Mouse (Mus musculus): ENCODE data around the gene Kdm6a.

Gene Kdm6a

DNA sequence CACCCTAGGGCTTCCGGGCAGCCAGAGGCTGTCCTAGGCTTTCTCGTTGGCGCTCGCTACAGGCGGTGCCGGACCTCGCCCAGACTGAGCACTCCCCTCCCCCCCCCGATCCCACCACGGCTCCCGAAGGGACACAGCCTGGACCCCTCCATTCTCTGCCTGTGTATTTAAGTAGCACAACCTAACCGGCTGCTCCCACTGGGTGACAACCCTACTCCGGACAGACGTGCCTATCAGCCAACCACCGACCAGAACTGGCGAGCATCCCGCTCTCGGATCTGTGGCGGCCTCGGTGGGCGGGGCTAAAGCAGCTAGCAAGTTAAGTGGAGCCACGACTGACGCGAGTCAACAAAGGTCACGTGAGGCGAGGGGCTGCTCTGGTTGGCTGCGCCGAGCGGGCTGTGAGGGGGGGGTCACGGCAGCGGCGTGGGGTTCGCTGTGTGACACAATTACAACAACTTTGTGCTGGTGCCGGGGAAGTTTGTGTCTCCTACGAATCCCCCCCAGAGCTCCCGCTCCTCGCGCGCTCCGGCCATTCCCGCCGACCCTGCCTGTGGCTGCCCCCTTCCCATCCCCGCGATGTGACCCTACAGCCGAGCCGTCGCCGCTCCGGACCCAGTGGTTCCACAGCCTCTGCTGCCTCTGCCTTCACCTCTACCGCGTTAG is at the start of gene Kdm6a:
Kdm6a (plus strand) TSS at position 384 of the 666 bp plus-strand sequence.
- DNase-seq = peak; percentile 99 to 100

DNA sequence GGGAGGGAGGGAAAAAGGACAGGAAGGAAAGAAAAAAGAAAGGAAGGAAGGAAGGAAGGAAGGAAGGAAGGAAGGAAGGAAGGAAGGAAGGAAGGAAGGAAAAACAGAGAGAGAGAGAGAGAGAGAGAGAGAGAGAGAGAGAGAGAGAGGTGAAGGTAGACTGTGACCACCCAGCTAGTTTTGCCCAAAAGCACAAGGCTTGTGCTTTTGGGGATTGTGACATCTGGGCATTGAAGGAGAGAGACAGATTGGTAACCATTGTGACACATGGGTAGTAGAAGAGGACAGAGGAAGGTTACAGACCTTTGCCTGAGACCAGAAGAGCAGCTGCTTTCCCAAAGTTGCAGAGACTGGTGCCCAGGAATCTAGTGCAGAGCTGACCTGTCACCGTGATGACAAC is 16.8 kb upstream of the Kdm6a start, which contains the start of gene Dusp21:
Dusp21 (plus strand) TSS at position 301 of the 400 bp plus-strand sequence.
- DNase-seq = no peak

DNA sequence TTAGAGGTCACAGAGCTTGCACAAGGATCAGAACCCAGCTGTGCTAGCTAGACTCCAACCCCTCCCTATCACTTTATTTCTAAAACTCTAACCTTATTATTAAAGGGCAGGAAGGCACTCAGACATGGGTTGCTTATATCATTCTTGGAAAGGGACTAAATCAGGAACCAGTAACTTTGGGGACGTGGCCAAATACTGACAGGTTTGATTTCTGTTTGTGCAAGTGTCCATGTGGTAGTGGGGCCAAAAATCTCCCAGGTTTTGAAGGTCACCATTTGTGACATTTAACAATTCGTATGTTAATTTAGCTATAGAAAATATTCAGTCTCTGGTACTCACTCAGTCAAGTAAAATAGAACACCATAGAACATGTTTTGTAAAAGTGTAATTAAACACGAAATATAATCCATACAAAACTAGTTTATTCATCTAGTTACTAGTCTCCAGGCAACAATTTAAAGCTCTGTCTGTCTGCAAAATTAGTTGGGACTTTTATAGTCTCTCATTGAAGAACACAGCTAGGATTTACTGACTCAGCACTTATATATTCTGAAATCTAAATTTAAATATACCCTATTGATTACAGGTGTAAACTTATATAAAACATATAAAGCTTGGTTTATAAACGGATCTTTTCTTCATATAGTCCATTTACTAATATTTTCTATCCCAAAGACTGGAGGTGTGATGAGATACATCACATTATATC is 1.5 kb upstream of the Kdm6a start:
- DNase-seq = peak; percentile 14 to 18

DNA sequence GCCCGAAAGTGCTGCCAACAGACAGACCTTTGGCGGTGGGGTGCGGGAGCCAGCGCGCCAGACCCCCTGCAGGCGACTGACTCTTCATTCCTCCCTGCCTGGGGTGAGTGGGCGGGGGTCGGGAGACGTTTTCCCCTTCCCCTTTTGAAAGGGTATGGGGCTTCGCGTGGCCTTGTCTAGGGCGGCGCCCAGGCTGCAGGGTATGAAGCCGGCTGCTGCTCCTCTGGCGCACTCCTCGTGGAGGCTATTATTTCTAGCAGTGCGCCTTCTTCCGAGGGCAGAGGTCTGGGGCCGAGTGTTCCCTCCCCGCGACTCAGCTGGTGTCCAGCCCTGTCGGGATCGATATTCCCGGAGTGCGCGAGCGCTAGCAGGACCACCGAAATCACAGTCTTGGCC is 581 bp upstream of the Kdm6a start:
- DNase-seq = peak; percentile 73 to 83

DNA sequence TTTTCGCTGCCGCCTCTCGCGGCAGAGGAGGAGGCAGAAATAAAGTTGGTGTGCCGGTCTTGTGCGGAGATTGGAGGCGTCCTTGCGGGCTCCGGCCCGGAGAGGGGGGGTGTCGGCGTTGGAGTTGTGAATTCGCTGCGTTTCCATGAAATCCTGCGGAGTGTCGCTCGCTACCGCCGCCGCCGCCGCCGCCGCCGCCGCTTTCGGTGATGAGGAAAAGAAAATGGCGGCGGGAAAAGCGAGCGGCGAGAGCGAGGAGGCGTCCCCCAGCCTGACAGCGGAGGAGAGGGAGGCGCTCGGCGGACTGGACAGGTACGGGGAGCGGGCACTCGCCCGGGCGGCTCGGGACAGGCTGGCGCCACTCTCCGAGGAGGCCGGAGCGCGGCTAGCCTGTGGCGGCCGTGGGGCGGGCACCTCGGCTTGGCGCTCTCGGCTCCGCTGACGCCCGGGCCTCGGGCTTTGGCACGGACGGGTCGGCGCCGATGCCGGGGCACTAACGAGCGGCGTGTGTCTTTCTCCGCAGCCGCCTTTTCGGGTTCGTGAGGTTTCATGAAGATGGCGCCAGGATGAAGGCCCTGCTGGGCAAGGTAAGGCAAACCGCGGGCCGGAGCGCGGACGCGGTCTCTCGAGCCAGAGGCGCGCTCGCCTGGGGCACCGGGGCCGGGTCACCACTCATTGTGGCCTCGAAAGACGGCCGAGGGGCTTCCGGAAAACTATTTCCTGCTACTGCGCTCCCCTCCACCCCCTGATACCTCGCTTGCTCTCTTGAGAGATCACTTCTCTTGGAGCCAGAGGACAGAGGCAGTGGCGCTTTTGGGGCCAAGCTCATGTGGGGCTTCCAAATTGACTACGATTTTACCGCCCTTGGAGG is 721 bp downstream of the Kdm6a start:
- DNase-seq = peak; percentile 75 to 84

DNA sequence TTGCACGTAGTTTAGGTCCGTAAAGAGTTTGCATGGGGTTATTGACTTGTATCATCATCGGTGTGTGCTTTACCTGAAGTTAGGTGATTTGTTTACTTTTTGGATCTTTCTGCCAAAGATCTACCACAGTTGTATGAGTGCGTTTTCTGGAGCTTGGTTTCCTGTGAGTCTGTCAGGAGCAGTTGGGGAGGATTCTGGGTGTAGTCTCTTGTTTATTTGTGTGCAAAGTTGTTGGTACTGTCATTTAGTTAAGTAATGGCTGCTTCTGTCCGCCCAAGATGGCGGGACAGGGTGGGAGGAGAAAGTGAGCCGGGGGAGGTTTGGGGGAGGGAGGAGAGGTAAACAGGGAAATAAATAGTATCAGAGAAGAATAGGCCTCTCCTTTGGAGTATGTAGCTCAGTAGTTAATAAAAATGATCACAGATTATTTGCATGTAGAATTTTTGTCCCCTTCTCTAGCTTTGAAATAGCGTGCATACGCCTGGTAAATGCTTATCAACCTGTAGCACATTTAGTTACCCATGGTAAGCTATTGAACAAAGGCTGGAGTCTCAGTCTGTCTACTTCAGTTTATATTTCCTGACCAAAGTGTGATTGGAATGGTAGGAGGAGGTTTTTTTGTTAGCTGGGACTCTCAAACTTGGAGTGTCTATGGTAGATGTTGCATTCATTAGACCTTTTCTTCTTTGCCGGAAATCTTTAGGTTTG is 1.7 kb downstream of the Kdm6a start:
- DNase-seq = peak; percentile 35 to 44

DNA sequence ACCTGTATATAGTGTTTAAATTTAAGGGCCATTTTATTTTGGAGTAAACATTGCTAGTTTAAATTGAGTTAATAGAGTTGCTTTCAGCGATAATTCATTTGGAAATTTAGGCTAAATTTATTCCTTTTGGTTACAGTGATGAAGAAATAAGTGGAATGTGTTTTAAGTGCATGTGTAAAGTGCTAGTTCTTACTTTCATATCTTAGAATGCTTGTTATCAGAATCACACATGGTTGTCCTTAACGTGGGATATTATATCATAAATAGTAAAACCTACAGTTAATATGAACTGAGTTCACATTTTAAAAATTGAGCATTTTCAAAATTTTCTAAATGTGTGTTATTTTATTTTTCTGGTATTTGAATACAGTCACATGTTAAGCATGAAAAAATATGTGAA is 2.7 kb downstream of the Kdm6a start:
- no peak for DNase-seq

DNA sequence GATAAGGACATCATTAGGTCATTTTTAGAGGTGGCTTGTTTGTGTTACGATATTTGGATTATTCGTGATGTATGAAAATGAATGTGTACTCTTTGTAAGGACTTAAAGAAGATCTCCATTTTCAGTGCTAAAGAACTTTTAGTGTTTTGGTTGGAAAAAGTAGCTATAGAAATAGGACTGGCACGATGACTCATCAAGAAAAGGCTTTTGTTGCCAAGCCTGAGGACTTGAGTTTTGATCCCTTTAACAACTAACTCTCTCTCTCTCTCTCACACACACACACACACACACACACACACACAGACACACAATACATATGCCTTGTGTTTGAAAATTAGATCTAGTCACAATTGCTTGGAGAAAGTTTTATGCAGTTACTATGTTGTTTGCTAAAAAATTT is 4.6 kb downstream of the Kdm6a start:
- DNase-seq = no peak

DNA sequence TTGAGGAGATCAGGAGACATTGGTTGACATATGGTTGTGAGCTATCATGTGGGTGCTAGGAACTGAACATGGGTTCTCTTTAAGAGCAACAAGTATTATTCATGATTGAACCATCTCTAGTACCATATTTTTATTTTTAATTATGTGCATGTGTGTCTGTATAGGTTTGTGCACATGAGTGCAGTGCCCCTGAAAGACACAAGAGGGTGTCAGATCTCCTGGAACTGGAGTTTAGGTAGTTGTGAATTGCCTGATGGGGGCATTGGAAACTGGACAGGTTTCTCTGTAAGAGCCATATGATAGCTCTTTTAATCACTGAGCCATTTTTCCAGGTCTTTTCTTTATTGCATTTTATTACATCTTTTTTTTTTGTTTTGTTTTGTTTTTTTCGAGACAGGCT is 6.6 kb downstream of the Kdm6a start:
- DNase-seq = no peak

DNA sequence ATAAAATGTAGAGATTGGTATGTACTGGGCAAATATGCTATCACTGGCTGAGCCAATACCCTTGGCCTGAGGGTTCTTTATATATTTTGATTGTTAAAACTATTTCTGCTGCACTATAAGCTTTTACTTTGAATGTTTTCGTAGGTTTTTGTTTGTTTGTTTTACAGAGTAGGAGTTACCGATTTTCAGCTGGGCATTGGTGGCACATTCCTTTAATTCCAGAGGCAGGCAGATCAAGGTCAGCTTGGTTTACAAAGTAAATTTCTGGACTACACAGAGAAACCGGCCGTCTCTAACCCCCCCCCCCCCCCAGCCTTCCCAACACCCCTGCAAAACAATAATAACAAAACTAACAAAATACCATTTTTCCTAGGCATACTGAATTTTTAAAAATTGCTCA is 12.5 kb downstream of the Kdm6a start:
- no peak for DNase-seq

DNA sequence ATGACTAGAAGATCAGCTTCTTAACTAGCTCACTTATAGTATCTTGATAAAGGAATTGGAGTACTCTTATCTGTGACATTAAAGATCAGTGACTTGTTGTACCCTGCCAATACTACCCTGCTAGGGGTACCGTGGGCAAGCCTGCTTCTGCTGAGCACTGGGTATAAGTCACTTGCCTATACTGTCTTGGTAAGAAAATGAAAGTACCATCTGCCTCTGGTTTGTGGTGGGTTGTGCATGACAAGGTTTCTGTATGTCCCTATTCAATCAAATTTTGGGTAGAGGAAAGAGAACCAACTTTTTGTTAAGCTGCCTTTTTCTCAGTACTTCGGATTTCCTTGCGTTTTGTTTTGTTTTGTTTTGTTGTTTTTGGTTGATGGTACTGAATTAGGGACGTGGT is 15.4 kb downstream of the Kdm6a start:
- no peak for DNase-seq

DNA sequence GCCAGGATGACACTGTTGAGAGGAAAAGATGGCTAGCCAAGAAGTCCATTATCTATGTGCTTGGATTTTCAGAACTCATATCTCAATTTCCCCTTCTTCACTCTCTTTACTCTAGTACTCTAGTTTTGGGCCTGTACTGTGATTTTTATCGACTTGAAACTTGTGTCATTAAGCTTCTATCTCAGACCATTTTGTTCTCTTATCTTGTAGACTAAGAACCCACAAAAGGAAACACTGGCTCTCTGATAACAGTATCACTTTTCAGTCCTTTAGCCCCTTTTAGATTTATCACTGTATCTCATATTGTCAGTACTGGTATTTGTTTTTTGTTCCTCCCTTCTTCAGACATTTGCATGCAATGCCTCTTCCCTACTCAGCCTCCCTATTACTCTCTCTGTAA is 17.1 kb downstream of the Kdm6a start:
- DNase-seq = no peak

DNA sequence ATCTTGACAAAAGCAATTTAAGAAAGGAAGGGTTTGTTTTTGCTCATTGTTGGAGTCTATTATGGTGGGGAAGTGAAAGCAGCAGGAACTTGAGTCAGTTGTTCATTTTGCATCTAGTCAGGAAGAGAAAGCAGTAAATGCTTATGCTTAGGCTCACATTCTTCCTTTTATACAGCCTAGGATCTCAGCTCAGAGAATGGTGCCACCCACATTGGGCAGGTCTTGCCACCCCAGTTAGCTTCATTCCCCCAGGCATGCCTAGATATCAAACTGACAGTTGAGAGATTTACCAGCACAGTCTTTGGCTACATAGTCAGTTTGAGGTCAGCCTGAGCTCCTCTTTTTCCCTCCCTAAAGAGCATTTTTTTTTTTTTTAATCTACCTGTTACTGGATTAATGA is 24.8 kb downstream of the Kdm6a start:
- no peak for DNase-seq

DNA sequence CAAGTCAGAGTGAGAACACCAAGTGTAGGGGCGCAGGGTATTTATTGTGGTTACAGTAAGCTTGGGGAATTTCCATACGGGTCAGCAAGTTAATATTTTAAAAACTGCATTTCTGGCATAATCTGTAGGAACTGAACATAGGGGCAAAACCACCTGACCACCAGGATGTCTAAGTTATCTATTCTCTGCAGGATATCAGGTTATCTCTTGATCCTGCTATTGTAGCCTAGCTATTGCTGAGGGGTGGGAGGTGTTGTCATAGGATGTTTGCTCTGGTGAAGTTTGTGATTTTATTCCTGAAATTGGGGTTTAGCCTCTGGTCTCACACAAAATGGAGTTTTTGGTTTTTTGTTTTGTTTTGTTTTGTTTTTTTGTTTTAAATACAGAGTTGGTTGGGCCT is 25.9 kb downstream of the Kdm6a start:
- DNase-seq = no peak

DNA sequence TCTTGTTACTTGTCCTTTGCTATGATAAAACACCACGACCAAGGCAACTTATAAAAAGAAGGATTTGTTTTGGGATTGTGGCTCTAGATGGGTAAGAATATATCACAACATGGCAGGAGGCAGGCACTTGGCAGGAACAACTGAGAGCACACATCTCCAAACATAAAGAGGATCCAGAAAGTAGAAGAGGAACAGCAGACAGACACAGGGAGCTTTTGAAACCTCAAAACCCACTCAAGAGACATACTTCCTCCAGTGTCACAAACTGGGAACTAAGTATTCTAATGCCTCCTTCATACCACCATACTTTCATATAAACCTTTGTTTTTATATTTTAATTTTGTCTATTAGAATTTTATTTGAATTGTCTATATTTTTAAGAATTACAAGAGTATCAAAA is 77.2 kb downstream of the Kdm6a start:
- no peak for DNase-seq

DNA sequence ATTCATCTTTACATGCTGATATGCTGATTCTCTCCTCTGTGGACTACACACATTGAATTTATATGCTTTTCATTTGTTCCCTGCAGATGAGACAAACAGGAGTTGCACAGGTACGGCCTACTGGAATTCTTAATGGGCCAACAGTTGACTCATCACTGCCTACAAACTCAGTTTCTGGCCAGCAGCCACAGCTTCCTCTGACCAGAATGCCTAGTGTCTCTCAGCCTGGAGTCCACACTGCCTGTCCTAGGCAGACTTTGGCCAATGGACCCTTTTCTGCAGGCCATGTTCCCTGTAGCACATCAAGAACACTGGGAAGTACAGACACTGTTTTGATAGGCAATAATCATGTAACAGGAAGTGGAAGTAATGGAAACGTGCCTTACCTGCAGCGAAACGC is 88.2 kb downstream of the Kdm6a start:
- DNase-seq = peak; percentile 38 to 58

DNA sequence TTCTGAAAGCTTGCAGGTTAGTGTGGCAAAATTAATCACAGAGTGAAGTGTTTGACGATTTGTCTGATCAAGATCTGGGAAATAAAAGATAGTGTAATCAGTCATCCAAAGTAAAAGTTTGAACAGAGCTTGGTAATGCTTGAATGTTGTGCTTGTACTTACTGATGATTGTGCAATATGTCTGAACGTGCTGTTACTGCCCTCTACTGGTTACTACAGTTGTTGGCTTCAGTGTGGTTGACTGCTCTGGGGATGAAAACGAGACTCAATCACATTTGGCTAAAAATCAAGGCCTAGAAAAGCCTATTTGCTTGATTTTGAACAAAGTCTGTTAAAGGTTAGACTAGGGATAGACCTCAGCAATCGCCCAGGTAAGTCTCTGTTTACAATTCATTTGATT is 92.4 kb downstream of the Kdm6a start:
- peak; percentile 41 to 50 for DNase-seq

DNA sequence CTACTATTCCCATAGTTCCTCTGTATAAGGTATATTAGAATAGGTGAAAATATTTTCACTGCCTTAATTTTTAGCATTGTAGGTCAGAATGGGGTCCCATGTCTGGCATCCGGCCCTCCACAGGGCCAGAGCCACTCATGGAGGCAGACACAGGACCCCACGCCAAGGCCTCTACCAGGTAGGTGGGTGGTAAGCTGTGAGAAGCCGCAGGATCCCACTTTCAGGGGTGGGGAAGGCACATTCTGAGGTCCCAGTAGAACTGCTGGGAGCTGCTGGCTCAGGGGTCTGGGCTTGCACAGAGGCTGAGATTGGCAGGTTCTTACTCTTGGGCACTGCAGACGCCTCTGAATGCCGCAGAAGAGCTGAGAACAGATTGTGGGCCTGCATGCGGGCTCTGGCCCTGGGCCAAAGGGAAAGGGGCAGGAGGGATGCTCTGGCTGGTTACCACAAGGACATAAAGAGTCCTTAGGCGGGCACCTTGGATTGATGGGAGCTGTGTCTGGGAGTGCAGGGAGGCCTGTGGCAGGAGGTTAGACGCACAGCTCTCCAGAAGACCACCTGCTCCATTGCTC is 95.9 kb downstream of the Kdm6a start:
- DNase-seq = peak; percentile 73 to 86

DNA sequence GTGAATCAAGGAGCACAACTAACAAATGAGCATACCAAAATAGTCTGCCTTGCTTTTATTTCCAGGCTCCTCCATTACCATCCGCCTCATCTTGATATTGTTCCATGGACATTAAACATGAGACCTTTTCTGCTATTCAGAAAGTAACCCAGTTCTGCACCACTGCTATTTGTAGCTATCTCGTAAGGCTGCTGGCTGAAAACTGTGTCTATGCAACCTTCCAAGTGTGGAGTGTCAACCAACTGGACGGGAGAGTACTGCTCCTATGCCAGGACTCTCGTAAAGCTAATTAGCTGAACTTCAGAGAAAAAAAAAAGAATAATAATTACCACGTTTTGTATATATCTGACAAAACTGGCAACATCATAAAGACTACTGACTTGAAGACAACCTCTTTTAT is 116.2 kb downstream of the Kdm6a start:
- DNase-seq = peak in 1 of 2 experiments; percentile 8

DNA sequence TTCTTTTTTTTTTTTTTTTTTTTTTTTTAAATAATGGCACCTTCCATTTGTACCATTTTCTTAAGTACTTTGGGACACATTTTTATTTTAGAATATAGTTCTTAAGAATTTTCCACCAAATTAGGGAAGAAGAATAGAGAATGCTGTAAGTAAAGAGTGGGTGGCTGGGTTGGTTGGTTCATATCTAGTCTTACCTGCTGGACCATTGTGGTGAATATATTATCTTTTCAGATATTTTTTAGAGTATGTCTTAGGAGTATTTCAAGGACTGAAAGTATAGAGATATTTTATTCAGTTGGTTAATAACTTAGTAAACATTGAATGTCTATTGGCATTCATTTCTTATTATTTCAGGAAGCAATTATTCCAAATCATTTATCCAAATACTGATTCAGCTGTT is 117.8 kb downstream of the Kdm6a start:
- DNase-seq = no peak
